Mouse (Mus musculus) effector memory CD4-positive, alpha-beta T cell, adult 7 months (primary cell): ENCODE data around the gene Cdkl4. TPM values are rescaled to one million over a fixed set of nuclear protein-coding genes. Genes with fewer than 3 reads are reported as not detected.

Source experiments
- polyA plus RNA-seq: library from polyadenylated mRNA; unstranded; fragments of 100-300 nt; shearing (Covaris generic); gene quantifications from one replicate; pipeline ENCODE4 v1.2.1, GENCODE M21; 2017

Gene Cdkl4
- polyA plus RNA-seq = 0.51 TPM

GRCm38 (mm10) chr17:80577639-80578038 is at the start of gene Cdkl4:
TSS of gene Cdkl4 (minus strand) at chr17:80577813.

DNA sequence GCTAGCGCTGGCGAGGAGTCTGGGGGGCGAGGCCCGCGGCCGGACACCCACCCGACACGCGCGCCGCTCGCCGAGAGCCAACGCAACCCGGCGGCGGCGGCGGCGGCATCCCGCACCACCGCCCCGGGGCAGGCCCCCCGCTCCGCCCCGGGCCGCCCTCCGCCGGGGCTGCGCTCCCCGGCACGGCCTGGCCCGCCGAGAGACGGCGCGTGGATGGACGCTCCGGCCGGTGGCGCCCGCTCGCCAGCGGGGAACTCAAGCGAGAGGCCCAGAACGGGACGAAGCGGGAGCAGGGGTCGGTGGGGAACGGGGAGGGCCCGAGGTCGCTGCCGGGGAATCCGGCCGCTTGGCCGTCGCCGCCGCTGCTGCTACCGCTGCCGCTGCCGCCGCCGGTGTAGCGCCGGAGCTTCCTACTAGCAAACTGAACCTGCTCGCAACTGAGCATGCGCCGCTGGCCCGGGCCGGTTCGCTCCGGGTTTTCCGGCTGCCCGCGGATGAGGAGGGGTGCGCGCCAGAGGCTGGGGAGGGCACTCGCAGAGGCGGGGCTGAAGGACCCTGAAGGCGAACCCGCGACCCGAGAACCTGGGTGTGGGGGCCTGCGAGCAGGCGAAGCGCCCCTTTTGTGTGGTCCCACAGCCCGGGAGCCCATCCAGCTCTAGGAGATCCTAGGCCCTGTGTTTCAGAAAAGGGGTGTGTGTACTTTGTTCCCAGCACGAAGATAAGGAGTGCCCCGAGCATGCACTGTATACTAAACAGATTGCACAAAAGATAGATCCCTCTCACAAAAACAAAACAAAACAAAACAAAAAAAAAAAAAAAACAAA is 97.4 kb downstream of the Cdkl4 start, which contains the start of gene Sos1:
Gene Sos1, minus strand, starts transcription at position 423 of the 824 bp plus-strand sequence.

Other genes with a start within 250 kb of the Cdkl4 start
- not detected for gene Gm10190, start 204.3 kb downstream of the Cdkl4 start, polyA plus RNA-seq
- gene Sos1, start 97.4 kb downstream of the Cdkl4 start, polyA plus RNA-seq = 25.5 TPM
- 15.3 TPM for gene Map4k3, start 150.7 kb upstream of the Cdkl4 start, polyA plus RNA-seq